Mouse (Mus musculus) retina, adult 2 months (tissue): ENCODE results near the gene Abhd4.

Experiments used
- DNase-seq: peaks from one replicate; pipeline ENCODE4 v3.0.0-alpha.2; 2012; ENCODE audit warnings: low read depth, low spot score

Gene Abhd4

DNA sequence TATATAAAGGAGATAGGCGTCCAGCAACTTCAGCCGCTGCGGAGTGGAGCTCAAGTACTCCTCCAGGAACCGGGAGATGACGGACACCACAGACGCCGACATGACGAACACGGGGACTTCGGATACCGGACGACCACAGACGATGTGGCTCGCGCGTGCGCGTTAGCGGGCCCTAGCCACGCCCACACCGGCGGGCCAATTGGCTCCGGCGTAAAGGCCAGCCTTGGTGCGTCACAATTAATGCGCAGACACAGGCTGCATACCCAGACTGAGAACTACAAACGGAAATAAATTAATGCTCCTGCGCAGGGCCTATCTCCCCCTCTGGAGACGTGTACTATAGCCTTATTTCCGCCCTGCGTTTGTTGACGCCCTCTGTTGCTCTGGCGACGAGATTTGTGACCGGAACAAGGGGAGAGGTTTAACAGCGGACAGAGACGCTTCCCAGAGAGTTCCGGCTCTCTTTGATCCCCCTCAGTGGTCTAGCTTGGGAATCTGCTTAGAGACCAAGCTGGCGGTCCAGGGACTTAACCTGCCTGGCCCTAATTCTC lies at the start of gene Abhd4, which contains the start of gene Dad1:
Gene Abhd4, plus strand, starts transcription at position 448 of the 551 bp plus-strand sequence.
Gene Dad1, minus strand, starts transcription at position 364 of the 551 bp plus-strand sequence.
- peak; percentile 98 for DNase-seq

DNA sequence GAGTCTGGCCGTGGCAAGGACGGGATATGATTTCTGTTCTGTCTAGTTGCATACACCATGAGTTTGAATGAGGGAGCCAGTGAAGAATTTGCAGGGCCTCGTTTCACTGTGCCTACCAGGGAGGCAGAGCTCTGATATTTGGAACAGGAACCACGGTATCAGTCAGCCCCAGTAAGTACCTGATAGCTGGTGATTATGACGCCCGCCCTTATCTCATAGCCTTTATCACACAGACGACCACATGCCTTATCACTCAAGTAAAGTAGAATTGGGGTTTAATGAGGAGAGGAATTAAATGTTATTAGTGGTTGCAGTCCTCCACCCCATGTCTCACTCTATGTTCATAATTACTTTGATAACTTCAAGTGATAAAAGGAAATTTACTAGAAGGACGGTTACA lies 49.7 kb upstream of the Abhd4 start:
- no peak for DNase-seq

- no peak for DNase-seq
Measured at GRCm38 (mm10) chr14:54204786-54205185, 49.2 kb upstream of the Abhd4 start.

GRCm38 (mm10) chr14:54205904-54206303 lies 48.1 kb upstream of the Abhd4 start:
- DNase-seq: no peak

- DNase-seq: no peak
Measured at GRCm38 (mm10) chr14:54206309-54206708, 47.7 kb upstream of the Abhd4 start.

DNA sequence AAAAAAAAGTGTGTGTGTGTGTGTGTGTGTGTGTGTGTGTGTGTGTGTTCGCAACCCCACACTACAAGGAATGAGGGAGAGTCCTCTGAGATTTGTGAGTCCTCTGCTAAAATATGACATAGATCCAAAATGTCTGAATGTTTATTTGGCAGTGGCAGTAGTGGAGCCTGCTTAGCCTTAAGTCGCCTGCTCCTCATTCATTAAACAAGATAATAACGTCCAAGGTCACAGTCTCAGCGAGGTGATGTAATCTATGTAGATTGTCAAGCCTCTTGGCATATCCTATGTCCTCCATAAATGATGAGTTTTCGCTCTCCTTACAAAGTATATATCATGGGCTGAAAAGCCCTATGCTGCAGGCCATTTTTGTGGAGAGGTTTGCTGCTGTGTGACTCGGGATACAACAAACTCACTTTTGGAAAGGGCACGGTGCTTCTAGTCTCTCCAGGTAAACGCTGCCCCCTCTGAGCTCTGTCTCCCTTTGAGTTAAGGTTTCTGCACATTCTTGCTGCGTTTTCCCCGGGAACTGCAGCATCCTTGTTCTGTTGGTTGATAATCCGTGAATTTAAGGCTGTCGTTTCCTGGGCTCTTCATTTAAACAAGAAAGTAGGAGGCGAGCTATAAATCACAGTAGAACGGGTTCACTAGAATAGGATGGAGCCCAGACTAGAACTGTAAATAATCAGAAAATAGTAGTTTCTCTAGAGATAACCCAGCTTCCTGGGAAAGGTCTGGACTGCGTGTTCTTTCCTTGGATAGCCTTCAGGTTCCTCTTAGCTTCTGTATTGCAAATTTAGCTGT lies 47.0 kb upstream of the Abhd4 start:
- no peak for DNase-seq

DNA sequence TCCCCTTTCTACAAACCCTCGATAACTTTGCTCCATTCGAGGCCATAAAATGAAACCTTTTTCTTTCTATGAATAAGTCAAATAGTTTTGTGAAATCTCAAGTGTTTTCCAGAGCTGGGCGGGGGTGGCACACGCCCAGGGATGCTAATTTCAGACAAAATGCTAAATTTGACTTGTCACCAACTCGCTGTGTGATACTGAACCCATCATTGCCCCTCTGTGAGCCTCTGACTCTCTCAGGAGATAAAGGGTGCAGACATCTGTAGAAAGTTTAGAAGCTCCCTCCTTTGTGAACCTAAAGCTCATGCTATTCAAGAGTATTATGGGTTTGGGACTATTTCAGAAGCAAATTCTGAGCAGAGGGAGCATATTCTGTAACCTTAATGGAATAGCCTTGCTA lies 46.1 kb upstream of the Abhd4 start:
- no peak for DNase-seq

DNA sequence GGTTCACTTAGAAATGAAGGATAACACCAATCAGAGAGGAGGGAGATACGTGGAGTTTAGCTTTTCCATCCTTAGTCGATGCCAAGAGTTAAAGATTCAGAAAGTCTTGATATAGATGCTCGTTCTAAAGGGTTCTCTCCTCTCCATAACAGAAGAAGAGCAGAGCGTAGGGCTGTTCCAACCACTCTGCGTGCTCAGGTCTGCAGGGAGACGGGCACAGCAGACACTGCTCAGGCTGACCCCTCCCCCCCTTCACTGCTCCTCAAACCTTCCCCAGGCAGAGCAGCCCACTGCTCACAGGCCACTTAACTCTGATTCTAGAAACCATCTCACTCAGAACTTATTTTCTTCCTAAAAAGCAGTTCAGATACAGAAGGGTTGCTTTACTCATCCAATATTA lies 45.2 kb upstream of the Abhd4 start:
- no peak for DNase-seq

- DNase-seq: no peak
Measured at GRCm38 (mm10) chr14:54209932-54210331, 44.1 kb upstream of the Abhd4 start.

DNA sequence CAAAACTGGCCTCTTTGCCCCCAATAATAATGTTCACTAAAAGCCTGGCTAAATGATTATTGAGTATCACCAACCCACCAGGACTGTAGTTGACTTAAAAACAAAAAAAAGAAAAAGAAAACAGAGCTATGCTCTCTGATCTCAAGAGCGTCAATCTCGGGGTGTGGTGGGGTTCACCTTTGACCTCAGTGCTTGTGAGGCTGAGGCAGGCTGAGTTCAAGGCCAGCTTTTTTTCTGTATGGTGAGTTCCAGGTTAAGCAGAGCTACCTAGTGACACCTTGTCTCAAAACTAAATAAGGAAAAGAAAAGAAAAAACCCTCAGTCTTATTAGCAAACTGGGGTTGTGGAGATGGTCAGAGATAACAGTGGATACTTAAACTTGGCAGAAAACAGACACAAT lies 43.6 kb upstream of the Abhd4 start:
- DNase-seq: no peak

- DNase-seq: no peak
Measured at GRCm38 (mm10) chr14:54211199-54211598, 42.8 kb upstream of the Abhd4 start.

DNA sequence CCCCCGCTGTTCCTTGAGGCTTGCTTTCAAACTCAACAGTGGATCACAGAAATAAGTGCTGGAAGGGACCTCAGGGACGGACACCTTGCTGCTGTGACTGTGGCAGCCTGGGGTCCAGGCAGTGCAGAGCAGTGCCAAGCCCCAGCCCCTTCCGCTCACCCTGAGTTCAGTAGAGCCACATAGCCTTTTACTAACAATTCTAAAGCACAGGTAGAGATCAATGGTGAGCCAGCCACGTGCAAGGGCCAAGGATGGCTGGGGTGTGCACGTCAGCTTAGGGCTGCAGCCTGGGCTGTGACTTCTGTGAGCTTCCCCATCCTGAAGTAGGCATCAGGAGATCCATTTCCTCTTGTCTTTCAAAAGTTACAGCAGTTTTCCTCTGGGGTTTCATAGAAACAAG lies 42.2 kb upstream of the Abhd4 start:
- no peak for DNase-seq

GRCm38 (mm10) chr14:54213734-54214133 lies 40.3 kb upstream of the Abhd4 start:
- DNase-seq: no peak

- DNase-seq: no peak
Measured at GRCm38 (mm10) chr14:54214477-54214876, 39.5 kb upstream of the Abhd4 start.

GRCm38 (mm10) chr14:54214901-54215300 lies 39.1 kb upstream of the Abhd4 start:
- DNase-seq: no peak

- no peak for DNase-seq
Measured at GRCm38 (mm10) chr14:54216126-54216525, 37.9 kb upstream of the Abhd4 start.

DNA sequence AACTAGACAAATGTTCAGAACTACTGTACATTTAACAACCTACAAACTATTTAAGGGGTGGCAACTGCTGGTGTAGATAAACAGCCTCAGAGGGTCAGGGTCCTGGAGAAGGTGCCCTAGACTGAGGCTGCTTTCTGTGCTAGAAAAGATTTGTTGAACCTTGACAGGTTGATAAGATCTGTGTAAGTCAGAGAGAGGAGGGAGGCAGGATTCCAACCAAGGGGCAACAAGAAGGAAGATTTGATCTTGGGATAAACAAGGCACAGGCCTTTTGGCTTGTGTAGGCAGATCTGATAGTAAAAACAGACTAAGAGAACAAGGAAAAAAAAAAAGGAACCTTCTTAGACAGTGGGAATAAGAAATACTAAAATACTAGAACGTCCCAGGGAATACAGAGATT lies 35.8 kb upstream of the Abhd4 start:
- DNase-seq: no peak

DNA sequence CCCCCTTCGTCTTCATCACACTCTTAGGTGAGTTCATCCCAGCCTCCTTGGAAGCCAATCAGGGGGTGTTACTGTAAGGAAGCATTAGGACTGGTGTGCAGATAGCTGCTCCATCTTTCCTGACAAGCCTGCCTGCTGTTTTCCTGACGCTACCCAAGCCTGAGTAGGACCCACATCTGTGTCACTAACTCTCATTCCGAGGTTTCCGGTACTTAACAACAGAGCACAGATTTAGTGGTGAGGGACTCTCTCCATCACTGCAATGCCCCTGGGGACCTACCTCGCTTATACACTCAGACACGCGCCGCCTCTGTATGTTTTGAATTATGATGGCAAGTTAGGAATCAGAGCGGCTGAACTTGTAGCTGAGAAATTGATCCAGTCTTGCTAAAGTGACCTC lies 35.3 kb upstream of the Abhd4 start:
- DNase-seq: no peak

GRCm38 (mm10) chr14:54219256-54219655 lies 34.7 kb upstream of the Abhd4 start:
- DNase-seq: no peak

DNA sequence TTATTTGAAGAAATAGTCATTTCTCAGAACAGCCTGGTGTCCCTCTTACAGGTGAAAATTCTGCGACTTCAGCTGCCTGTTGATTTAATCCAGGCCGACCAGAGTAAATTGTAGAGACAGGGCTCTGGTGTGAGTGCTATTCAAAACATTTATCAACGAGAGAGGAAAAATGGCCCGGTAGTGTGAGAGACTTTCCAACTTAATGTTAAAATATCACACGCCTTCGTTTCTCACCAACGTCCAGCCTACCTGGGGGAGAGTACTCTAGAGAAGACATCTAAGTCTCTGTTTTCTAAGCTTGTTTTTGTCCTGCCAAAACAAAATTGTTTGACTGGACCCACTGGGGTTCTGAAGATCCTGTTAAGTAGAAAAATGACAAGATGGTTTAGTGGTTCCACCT lies 34.1 kb upstream of the Abhd4 start:
- no peak for DNase-seq

GRCm38 (mm10) chr14:54220726-54221494 lies 33.1 kb upstream of the Abhd4 start:
- DNase-seq: no peak

- DNase-seq: no peak
Measured at GRCm38 (mm10) chr14:54221641-54222040, 32.3 kb upstream of the Abhd4 start.

- no peak for DNase-seq
Measured at GRCm38 (mm10) chr14:54222289-54222727, 31.7 kb upstream of the Abhd4 start.
